Mouse (Mus musculus) G1E (cell line): ENCODE data around the gene Fancc.

Source experiments
- CTCF ChIP-seq: IDR thresholded peaks from 2 replicates; pipeline ENCODE4 v1.5.1; 2012; ENCODE audit warnings: low read depth, low read length, inconsistent platforms, mixed read lengths
- GATA1 ChIP-seq: IDR thresholded peaks from 2 replicates; pipeline ENCODE4 v1.6.1; 2012; ENCODE audit warnings: borderline replicate concordance, low read length, inconsistent platforms, mixed read lengths
- GATA2 ChIP-seq: IDR thresholded peaks from 2 replicates; pipeline ENCODE4 v1.6.1; 2012; ENCODE audit warnings: low read depth, low read length, inconsistent platforms, borderline replicate concordance
- POLR2AphosphoS5 ChIP-seq: IDR thresholded peaks from 2 replicates; pipeline ENCODE4 v1.6.1; 2012; ENCODE audit warnings: low read depth, low read length, inconsistent platforms; ENCODE audit not compliant: insufficient replicate concordance
- TAL1 ChIP-seq: conservative IDR thresholded peaks from 2 replicates; pipeline ENCODE4 v1.6.1; 2012; ENCODE audit warnings: low read depth, low read length, inconsistent platforms, mixed read lengths

DNA sequence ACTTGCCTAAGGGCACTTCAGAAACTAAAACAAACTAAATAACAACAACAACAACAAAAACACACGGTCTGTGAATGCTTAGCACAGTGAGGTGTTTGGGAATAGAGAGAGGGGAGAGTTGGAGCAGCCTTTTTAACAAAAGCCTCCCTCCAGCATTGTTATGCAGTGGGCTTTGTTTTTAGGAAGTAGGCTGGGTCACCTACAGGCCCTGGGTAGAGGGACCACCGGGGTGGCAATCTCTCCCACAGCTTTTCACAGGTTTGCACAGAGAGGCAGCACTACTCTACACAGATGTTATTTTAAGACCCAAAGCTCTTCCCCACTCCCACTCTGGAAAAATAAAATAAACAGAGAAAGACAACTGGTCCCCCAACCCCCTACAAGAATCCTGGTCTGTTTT lies 31.8 kb upstream of the Fancc start:
- TF ChIP-seq POLR2AphosphoS5 (no peak), CTCF (no peak), GATA1 (no peak), TAL1 (no peak), GATA2 (no peak)
